Mouse (Mus musculus): Measurements from ENCODE around the gene Ankrd31. TPM values are rescaled to one million over a fixed set of nuclear protein-coding genes. Genes with fewer than 3 reads are reported as not detected.
A peak's percentile ranks its signal among the peaks of the same experiment; 100 is the strongest.

The Ankrd31 gene
- polyA plus RNA-seq, 1 experiment from 2014 or later = 0.04 TPM

DNA sequence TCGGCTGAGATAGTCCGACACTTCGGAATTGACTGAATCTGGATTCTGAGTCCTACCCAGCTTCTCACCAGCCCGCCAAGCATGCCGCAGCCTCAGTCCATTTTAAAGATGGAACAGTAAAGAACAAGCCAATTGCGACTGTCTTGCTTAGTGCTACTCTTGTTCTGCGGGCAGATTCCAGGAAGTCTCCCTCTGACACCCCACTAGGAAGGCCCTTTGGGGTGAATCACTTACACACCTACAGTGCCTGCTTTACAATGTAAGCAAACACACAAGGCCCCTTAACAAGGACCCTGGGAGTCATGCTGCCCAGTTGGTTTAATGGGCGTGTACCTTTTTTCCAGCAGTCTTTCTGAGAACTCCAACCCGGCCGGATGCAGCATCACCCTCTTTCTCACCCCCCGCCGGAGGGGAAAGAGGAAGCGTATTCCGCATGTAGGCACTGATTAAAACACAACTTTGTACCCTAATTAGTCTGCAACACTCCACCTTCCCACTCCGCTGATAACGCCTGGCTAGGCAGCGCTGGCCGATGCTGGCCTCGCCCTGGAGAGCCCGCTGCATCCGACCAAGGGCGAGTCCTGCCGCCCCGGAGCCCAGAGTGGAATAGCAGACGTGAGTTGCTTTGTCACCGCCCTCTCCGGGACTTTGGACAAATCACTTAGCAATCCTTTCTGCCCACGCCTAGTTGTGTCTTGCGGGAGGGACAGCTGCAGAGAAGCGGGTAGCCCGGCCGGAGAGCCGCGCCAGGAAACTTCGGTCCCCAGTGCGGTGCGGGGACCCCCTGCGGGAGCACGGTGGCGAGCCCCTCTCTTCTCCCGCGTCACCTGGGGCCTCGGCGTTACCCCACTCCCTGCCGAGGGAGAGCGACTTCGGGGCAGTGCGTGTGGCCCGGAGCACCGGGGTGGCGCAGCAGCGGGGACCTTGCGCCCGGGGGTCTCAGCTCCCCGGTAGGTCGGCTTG, 176.2 kb downstream of the Ankrd31 start, which contains the start of gene Gcnt4:
Gcnt4 (plus strand) TSS at position 691 of the 963 bp plus-strand sequence.
- no peaks in the 10 kb centered on the region for H3K4me1 ChIP-seq (replicated peaks; ENCODE audit: control insufficient read depth, insufficient read depth, low read length)
- no peak for TF ChIP-seq CTCF (IDR thresholded peaks at IDR 0.05; ENCODE audit: low read depth)
- no peaks in the 10 kb centered on the region for H3K36me3 ChIP-seq (ENCODE audit: control insufficient read depth, insufficient read depth)
- peak within 1 kb of the TSS; percentile 98 for H3K27ac ChIP-seq (ENCODE audit: low read depth, low read length)
- H3K4me2 ChIP-seq (replicated peaks; ENCODE audit: low read depth) = peak within 1 kb of the TSS; percentile 96
- ATAC-seq = peak; percentile 91
- H3K9me3 ChIP-seq (ENCODE audit: control insufficient read depth) = no peaks in the 10 kb centered on the region
- peak within 1 kb of the TSS; percentile 93 for H3K4me3 ChIP-seq (ENCODE audit: low read depth, low read length)
- H3K27me3 ChIP-seq (replicated peaks; ENCODE audit: control insufficient read depth, insufficient read depth, low read length) = no peaks in the 10 kb centered on the region
- WGBS = 9% methylated on average over 53 of the region's 56 CpGs
- H3K9ac ChIP-seq (ENCODE audit: low read depth, low read length) = peak within 1 kb of the TSS; percentile 93

DNA sequence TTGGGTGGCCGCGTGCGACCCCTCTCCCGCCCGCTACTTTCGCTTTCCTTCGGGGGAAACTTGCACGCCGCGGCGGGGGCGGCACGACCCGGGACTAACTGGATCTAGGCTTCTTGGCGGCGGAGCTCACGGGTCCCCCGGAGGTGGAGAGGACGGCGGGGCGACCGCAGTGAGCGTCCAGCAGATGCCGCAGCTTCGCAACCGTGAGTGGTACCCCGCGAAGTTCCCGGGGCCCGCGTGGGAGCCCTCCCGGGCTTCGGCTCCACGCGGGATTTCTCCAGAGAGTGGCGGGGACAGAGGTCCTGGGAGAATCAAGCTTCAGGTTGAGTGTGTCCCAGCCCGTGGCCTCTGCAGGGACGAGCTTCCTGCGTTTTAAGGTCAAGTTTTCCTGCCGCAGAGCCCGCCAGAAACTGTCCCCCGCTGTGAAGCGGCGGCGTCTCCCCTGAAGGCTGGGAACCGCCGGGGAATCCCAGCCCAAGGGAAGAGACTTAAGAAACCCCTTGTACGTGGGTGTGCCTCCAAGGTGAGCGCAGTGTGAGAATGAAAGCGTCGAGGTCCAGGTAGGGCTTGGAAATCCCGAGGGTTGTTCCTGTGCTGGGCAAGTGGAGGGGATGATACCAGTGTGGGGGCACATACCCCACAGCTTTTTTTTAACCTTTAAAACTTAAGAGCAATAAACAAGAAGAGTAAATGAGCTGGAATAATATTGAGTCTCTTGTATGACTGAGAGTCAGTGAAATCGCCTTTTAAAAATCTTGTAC, 177.1 kb downstream of the Ankrd31 start:
- H3K4me2 ChIP-seq (replicated peaks; ENCODE audit: low read depth) = peak overlapping the region; percentile 96
- H3K4me3 ChIP-seq (ENCODE audit: low read depth, low read length) = peak overlapping the region; percentile 93
- peak overlapping the region; percentile 98 for H3K27ac ChIP-seq (ENCODE audit: low read depth, low read length)
- TF ChIP-seq CTCF (IDR thresholded peaks at IDR 0.05; ENCODE audit: low read depth) = no peak
- peak overlapping the region; percentile 93 for H3K9ac ChIP-seq (ENCODE audit: low read depth, low read length)
- H3K27me3 ChIP-seq (replicated peaks; ENCODE audit: control insufficient read depth, insufficient read depth, low read length) = no peaks in the 10 kb centered on the region
- H3K4me1 ChIP-seq (replicated peaks; ENCODE audit: control insufficient read depth, insufficient read depth, low read length) = no peaks in the 10 kb centered on the region
- under 1% methylated on average over 51 of the region's 53 CpGs for WGBS
- no peak for ATAC-seq
- H3K9me3 ChIP-seq (ENCODE audit: control insufficient read depth) = no peaks in the 10 kb centered on the region
- H3K36me3 ChIP-seq (ENCODE audit: control insufficient read depth, insufficient read depth) = no peaks in the 10 kb centered on the region

DNA sequence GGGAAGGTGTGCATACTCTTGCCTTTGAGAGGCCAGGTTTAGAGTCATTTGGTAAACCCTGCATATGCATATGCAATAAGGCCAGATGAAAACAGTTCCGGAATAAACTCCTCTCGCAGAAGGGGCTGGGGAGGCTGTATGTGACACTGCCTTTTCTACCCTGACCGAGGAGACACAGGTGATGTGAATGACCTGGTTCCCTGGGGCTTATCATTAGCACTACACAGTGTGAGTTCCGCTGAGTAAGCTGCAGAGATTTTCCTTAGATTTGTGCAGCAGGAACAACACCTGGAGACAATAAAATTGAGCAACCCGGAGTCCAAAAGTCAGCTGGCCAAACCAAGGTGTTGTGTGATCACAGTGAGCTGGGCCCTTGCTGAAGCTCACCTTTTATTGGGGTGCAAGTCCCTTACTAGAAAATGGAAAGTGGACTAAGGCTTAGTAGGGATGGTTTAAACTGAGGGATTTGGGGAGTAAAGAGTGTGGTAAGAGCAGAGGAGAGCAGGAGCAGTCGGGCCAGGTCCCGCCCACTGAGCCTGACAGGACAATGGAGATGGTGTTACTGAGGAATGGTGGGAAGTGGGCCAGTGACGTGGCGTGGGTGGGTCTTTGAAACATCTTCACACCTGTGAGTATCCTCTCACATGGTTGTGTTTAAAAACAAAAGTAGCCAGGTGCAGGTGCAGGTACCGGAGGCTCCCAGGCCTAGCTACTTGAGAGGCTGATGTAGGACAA, 178.1 kb downstream of the Ankrd31 start:
- Histone ChIP-seq H3K27me3 (replicated peaks; ENCODE audit: control insufficient read depth, insufficient read depth, low read length) (no peaks in the 10 kb centered on the region), H3K4me3 (ENCODE audit: low read depth, low read length) (peak overlapping the region; percentile 93), H3K9ac (ENCODE audit: low read depth, low read length) (no peak overlapping the region), H3K4me2 (replicated peaks; ENCODE audit: low read depth) (peak overlapping the region; percentile 96), H3K36me3 (ENCODE audit: control insufficient read depth, insufficient read depth) (0 out of 2 replicates have a peak, but pooled peaks cover 5% of the 10 kb centered on the region), H3K4me1 (replicated peaks; ENCODE audit: control insufficient read depth, insufficient read depth, low read length) (no peaks in the 10 kb centered on the region), H3K9me3 (ENCODE audit: control insufficient read depth) (no peaks in the 10 kb centered on the region), H3K27ac (ENCODE audit: low read depth, low read length) (peak overlapping the region; percentile 98)
- 29% methylated on average over 10 of the region's 10 CpGs for WGBS
- no peak for TF ChIP-seq CTCF (IDR thresholded peaks at IDR 0.05; ENCODE audit: low read depth)
- peak; percentile 81 for ATAC-seq

DNA sequence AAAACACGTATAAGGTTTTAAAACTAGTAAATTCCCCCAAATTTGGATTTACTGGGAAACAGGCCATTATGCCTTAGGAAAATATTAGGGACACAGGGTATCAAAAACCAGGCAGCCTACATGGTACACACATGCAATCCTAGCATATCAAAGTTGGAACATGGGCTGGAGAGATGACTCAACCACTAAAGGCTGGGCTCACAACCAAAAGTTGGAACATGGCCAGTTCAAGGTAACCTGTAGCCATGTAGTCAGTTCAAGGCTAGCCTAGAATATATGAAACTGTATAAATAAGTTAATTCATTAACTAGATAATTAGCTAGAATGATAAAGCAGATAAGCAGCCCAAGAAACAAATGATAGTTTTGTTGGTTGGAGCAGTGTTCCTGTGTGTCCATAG, 179.7 kb downstream of the Ankrd31 start:
- H3K9ac ChIP-seq (ENCODE audit: low read depth, low read length) = no peak overlapping the region
- H3K27ac ChIP-seq (ENCODE audit: low read depth, low read length) = no peak overlapping the region
- WGBS = 86% methylated on average over 1 of the region's 1 CpGs
- H3K4me3 ChIP-seq (ENCODE audit: low read depth, low read length) = no peak overlapping the region
- no peak for ATAC-seq
- 0 out of 2 replicates have a peak overlapping the region, but pooled peaks have one; percentile 96 for H3K4me2 ChIP-seq (replicated peaks; ENCODE audit: low read depth)
- no peak for TF ChIP-seq CTCF (IDR thresholded peaks at IDR 0.05; ENCODE audit: low read depth)
- H3K4me1 ChIP-seq (replicated peaks; ENCODE audit: control insufficient read depth, insufficient read depth, low read length) = no peaks in the 10 kb centered on the region
- H3K9me3 ChIP-seq (ENCODE audit: control insufficient read depth) = no peaks in the 10 kb centered on the region
- H3K27me3 ChIP-seq (replicated peaks; ENCODE audit: control insufficient read depth, insufficient read depth, low read length) = no peaks in the 10 kb centered on the region
- H3K36me3 ChIP-seq (ENCODE audit: control insufficient read depth, insufficient read depth) = 0 out of 2 replicates have a peak, but pooled peaks cover 10% of the 10 kb centered on the region

DNA sequence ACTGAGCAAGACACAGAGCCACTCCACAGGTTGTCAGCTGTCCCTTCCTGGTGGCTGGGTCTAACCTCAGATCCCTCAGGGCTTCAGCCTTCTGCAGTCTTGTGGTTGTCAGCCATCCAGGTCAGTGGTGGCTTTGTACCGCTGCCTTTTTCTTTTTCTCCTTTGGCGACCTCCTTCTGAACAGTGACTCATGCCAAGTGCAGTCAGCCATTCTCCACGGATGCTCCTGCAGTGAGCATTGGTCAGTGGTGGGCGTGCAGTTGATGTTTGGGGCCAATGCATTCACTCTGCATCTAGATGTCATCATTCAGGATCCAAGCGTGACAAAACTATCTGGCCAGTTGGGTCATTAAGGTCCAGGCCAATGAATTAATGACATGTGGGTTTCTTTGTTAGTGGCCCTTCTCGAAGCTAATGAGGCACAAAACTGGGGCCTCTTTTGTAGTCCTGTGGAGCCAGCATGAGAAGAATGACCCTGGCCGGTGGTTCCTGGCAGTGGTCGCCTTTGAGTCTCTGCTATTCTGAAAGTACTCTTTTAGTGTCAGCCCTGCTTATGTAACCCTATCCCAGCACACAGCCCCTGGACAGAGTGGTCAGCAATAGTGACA, 180.5 kb downstream of the Ankrd31 start:
- no peak for TF ChIP-seq CTCF (IDR thresholded peaks at IDR 0.05; ENCODE audit: low read depth)
- whole genome bisulfite sequencing = 67% methylated on average over 8 of the region's 8 CpGs
- Histone ChIP-seq H3K4me2 (replicated peaks; ENCODE audit: low read depth) (0 out of 2 replicates have a peak overlapping the region, but pooled peaks have one; percentile 96), H3K36me3 (ENCODE audit: control insufficient read depth, insufficient read depth) (0 out of 2 replicates have a peak, but pooled peaks cover 10% of the 10 kb centered on the region), H3K27ac (ENCODE audit: low read depth, low read length) (no peak overlapping the region), H3K4me3 (ENCODE audit: low read depth, low read length) (no peak overlapping the region), H3K27me3 (replicated peaks; ENCODE audit: control insufficient read depth, insufficient read depth, low read length) (no peaks in the 10 kb centered on the region), H3K9me3 (ENCODE audit: control insufficient read depth) (no peaks in the 10 kb centered on the region), H3K9ac (ENCODE audit: low read depth, low read length) (no peak overlapping the region), H3K4me1 (replicated peaks; ENCODE audit: control insufficient read depth, insufficient read depth, low read length) (no peaks in the 10 kb centered on the region)
- ATAC-seq = no peak
